Comparison of ENCODE assay signal across 10 mouse cellular contexts in genomic region chr12:105504736-105505135, GRCm38 (mm10). TPM values are rescaled to one million over a fixed set of nuclear protein-coding genes. Genes with fewer than 3 reads are reported as not detected.
A peak's percentile ranks its signal among the peaks of the same experiment; 100 is the strongest.
DNase-seq lines count a peak whose midpoint lies in the region; ATAC-seq and TF ChIP-seq lines count a peak whose summit lies in the region.
"Had no signal": no experiment of that assay in that cellular context is flagged by ENCODE, and none has a peak within 500 bp of the region (broad histone marks: within the 10 kb centered on the region; RNA-seq: fewer than 3 reads in every experiment).

No protein-coding gene starts in this region.

- DNase-seq in cerebellum, postnatal 10 days, result peak; percentile 44 to 68
- DNase-seq in cerebellum, adult 8-10 months, result no peak
- DNase-seq in liver, adult 2 months (ENCODE audit: extremely low read depth, low read depth, low spot score), result no peak
- no peak for DNase-seq in liver, embryonic 11.5 days (ENCODE audit: low spot score)
- DNase-seq in c-Kit-negative CD71-positive TER-119-positive erythroid progenitor cells, embryonic 14.5 days (ENCODE audit: low read depth, low spot score), result peak; percentile 17
- no peak for DNase-seq in layer of hippocampus, adult 9-11 months
- DNase-seq in heart, postnatal 36 days, result no peak

- peak; percentile 30; the same call in 1 of the 2 replicates for TF ChIP-seq CTCF in liver, adult 2 months (IDR thresholded peaks at IDR 0.05; ENCODE audit: low read depth, low read length)
- TF ChIP-seq CTCF in testis, adult 2 months (IDR thresholded peaks at IDR 0.05; ENCODE audit: control insufficient read depth, insufficient read depth, insufficient replicate concordance, low read depth, low read length), result peak; percentile 57; the same call in 1 of the 2 replicates

- no peaks in the 10 kb centered on the region for H3K79me2 ChIP-seq in liver, adult 2 months (ENCODE audit: control insufficient read depth, insufficient read depth, low read length)

- H3K4me2 ChIP-seq in liver, embryonic 11.5 days, result no peak overlapping the region
- H3K4me2 ChIP-seq: liver, embryonic 15.5 days had no signal

- no peaks in the 10 kb centered on the region for H3K9me3 ChIP-seq in liver, embryonic 11.5 days (ENCODE audit: control insufficient read depth, low read length)
- H3K9me3 ChIP-seq: liver, embryonic 15.5 days had no signal

- no peak for TF ChIP-seq POLR2A in liver, adult 2 months (IDR thresholded peaks at IDR 0.05; ENCODE audit: extremely low read depth, insufficient read depth, low read length)
- TF ChIP-seq POLR2A in testis, adult 2 months (IDR thresholded peaks at IDR 0.05; ENCODE audit: control insufficient read depth, low read depth, low read length), result no peak

- no peak overlapping the region for H3K9ac ChIP-seq in liver, adult 2 months (ENCODE audit: low read depth, low read length)
- no peak overlapping the region for H3K9ac ChIP-seq in liver, embryonic 11.5 days (ENCODE audit: low read depth, low read length)
- H3K9ac ChIP-seq: liver, embryonic 15.5 days had no signal

- H3K36me3 ChIP-seq in liver, adult 2 months (ENCODE audit: control insufficient read depth, insufficient read depth, low read length), result no peaks in the 10 kb centered on the region
- no peaks in the 10 kb centered on the region for H3K36me3 ChIP-seq in liver, embryonic 11.5 days (ENCODE audit: control insufficient read depth, insufficient read depth, low read length)
- H3K36me3 ChIP-seq in testis, adult 2 months (ENCODE audit: control insufficient read depth, insufficient read depth, low read length), result no peaks in the 10 kb centered on the region
- H3K36me3 ChIP-seq: liver, embryonic 15.5 days had no signal

- H3K27ac ChIP-seq in liver, adult 2 months (replicated peaks; ENCODE audit: insufficient read depth, low read depth, low read length), result no peak overlapping the region
- no peak overlapping the region for H3K27ac ChIP-seq in liver, embryonic 11.5 days (ENCODE audit: low read depth, low read length)
- H3K27ac ChIP-seq in testis, adult 2 months (ENCODE audit: control insufficient read depth, insufficient read depth, low read depth, low read length), result no peak overlapping the region
- H3K27ac ChIP-seq: liver, embryonic 15.5 days had no signal

- 68% methylated on average over 6 of the region's 6 CpGs for WGBS in liver, adult 2 months
- WGBS in liver, embryonic 11.5 days, result 64% methylated on average over 6 of the region's 6 CpGs

- no peaks in the 10 kb centered on the region for H3K4me1 ChIP-seq in liver, adult 2 months (ENCODE audit: control insufficient read depth, insufficient read depth, low read length)
- no peaks in the 10 kb centered on the region for H3K4me1 ChIP-seq in liver, embryonic 11.5 days (replicated peaks; ENCODE audit: control insufficient read depth, insufficient read depth, low read length)
- peaks cover 2% of the 10 kb centered on the region for H3K4me1 ChIP-seq in testis, adult 2 months (ENCODE audit: control insufficient read depth, insufficient read depth, low read length)
- H3K4me1 ChIP-seq: liver, embryonic 15.5 days had no signal

- no peaks in the 10 kb centered on the region; the same call in 1 of the 2 replicates for H3K27me3 ChIP-seq in liver, adult 2 months (ENCODE audit: control insufficient read depth, insufficient read depth, low read length)
- H3K27me3 ChIP-seq in liver, embryonic 11.5 days (replicated peaks; ENCODE audit: control insufficient read depth, insufficient read depth, low read length), result no peaks in the 10 kb centered on the region
- H3K27me3 ChIP-seq in testis, adult 2 months (ENCODE audit: control insufficient read depth, insufficient read depth, low read length), result no peaks in the 10 kb centered on the region
- H3K27me3 ChIP-seq: liver, embryonic 15.5 days had no signal

- ATAC-seq in liver, embryonic 11.5 days (replicated peaks; ENCODE audit: low FRiP score), result no peak

- no peak overlapping the region for H3K4me3 ChIP-seq in liver, adult 2 months (ENCODE audit: insufficient read depth, low read depth, low read length)
- H3K4me3 ChIP-seq in liver, embryonic 11.5 days (ENCODE audit: low read depth, low read length), result no peak overlapping the region
- H3K4me3 ChIP-seq in testis, adult 2 months (ENCODE audit: control insufficient read depth, low read depth, low read length), result no peak overlapping the region
- H3K4me3 ChIP-seq: liver, embryonic 15.5 days had no signal

- intact Hi-C loops in heart, postnatal 36 days (cut with DNase I), result no loop called here

RNA-seq across cellular contexts. Expression of gene D430019H16Rik, which starts 51.1 kb away (rescaled TPM):
- total RNA-seq in liver, adult 2 months (2014; rRNA removed), result 0.74 and 0.92 TPM in 2 replicates
- polyA plus RNA-seq in liver, adult 2 months (2012; rRNA removed), result 0.55 and 0.65 TPM in 2 replicates
- polyA plus RNA-seq in liver, embryonic 11.5 days (2014; fragmentation: Nextera tagmentation; extraction: Ambion mirVana), result 0.49 and 0.93 TPM in 2 replicates
- 0.67 and 0.88 TPM in 2 replicates for polyA plus RNA-seq in testis, adult 2 months (2012; rRNA removed)
- under 1 TPM; 0.16 to 0.31 TPM for total RNA-seq in heart, postnatal 36 days (2021)
- polyA plus RNA-seq: C2C12 had no signal

RNA-seq across cellular contexts. Expression of gene Bdkrb2, which starts 58.3 kb away (rescaled TPM):
- total RNA-seq in liver, adult 2 months (2014; rRNA removed), result 0.09 and 0.13 TPM in 2 replicates
- 0.06 TPM in 1 of 2 replicates, not detected in the other for polyA plus RNA-seq in liver, adult 2 months (2012; rRNA removed)
- not detected in 2 replicates for polyA plus RNA-seq in liver, embryonic 11.5 days (2014; fragmentation: Nextera tagmentation; extraction: Ambion mirVana)
- polyA plus RNA-seq in testis, adult 2 months (2012; rRNA removed), result 0.61 and 0.62 TPM in 2 replicates
- total RNA-seq in heart, postnatal 36 days (2021), result under 1 TPM; 0.38 to 0.56 TPM

Comparison
In these comparisons a context has a peak if more than half of its experiments do, and no peak if none do; other contexts are left out.
1. DNase-seq: peak in cerebellum, postnatal 10 days (2 of 2) and c-Kit-negative CD71-positive TER-119-positive erythroid progenitor cells, embryonic 14.5 days (single experiment); none in cerebellum, adult 8-10 months (single experiment), liver, adult 2 months (single experiment), liver, embryonic 11.5 days (single experiment), layer of hippocampus, adult 9-11 months (single experiment) and heart, postnatal 36 days (0 of 2).